Mouse (Mus musculus) limb, embryonic 11.5 days (tissue): ENCODE results near the gene Prss22. TPM values are rescaled to one million over a fixed set of nuclear protein-coding genes. Genes with fewer than 3 reads are reported as not detected.

Source experiments
- ATAC-seq: fragments of 200-750 bp; cut with Nextera tagmentation; 2 replicates; pipeline ENCODE4 v1.8.0; 2017; ENCODE audit warnings: low read depth; ENCODE audit not compliant: insufficient number of reproducible peaks, low FRiP score, low TSS enrichment
- DNase-seq: peaks from one replicate; pipeline ENCODE4 v3.0.0-alpha.2; 2015; ENCODE audit warnings: low spot score
- H3K27ac ChIP-seq: fragments of 300-500 bp; sonication (generic); replicated peaks from 2 replicates; pipeline ENCODE4 v1.5.1; 2014; ENCODE audit warnings: low read depth, mild to moderate bottlenecking, low read length
- H3K27me3 ChIP-seq: fragments of 300-500 bp; sonication (generic); 2 replicates; pipeline ENCODE4 v1.6.1; 2014; ENCODE audit warnings: mild to moderate bottlenecking, low read length, mixed read lengths; ENCODE audit not compliant: control insufficient read depth, insufficient read depth
- H3K36me3 ChIP-seq: fragments of 300-500 bp; sonication (generic); 2 replicates; pipeline ENCODE4 v1.6.1; 2014; ENCODE audit warnings: mild to moderate bottlenecking, low read length, moderate library complexity, mixed read lengths; ENCODE audit not compliant: control insufficient read depth, insufficient read depth
- H3K4me1 ChIP-seq: fragments of 300-500 bp; sonication (generic); 2 replicates; pipeline ENCODE4 v1.6.1; 2014; ENCODE audit warnings: low read length, mixed read lengths; ENCODE audit not compliant: control insufficient read depth, insufficient read depth
- H3K4me2 ChIP-seq: fragments of 300-500 bp; sonication (generic); 2 replicates; pipeline ENCODE4 v1.6.1; 2014; ENCODE audit warnings: low read depth, mild to moderate bottlenecking, moderate library complexity; ENCODE audit not compliant: severe bottlenecking
- H3K4me3 ChIP-seq: fragments of 300-500 bp; sonication (generic); 2 replicates; pipeline ENCODE4 v1.5.1; 2014; ENCODE audit warnings: low read depth, low read length
- H3K9ac ChIP-seq: fragments of 300-500 bp; sonication (generic); 2 replicates; pipeline ENCODE4 v1.6.1; 2014; ENCODE audit warnings: mild to moderate bottlenecking, low read length
- H3K9me3 ChIP-seq: fragments of 300-500 bp; sonication (generic); 2 replicates; pipeline ENCODE4 v1.6.1; 2016; ENCODE audit warnings: low read length; ENCODE audit not compliant: control insufficient read depth
- whole genome bisulfite sequencing: fragments of 180-500 bp; shearing (Covaris S2); extraction: QIAGEN DNeasy Blood & Tissue Kit; methylation state at CpG from one replicate; pipeline ENCODE4 v1.1.7; 2014; 5-methylcytosine and 5-hydroxymethylcytosine counted together
- polyA plus RNA-seq: library from polyadenylated mRNA; unstranded; fragments of >200 nt; fragmentation: Nextera tagmentation; extraction: Ambion mirVana; gene quantifications from 2 replicates; pipeline ENCODE4 v1.2.1, GENCODE M21; 2014

The Prss22 gene
- polyA plus RNA-seq, 1 experiment from 2014 or later: 0.99 TPM

GRCm38 (mm10) chr17:24029477-24029876 lies 31.6 kb upstream of the Prss22 start:
- no peaks in the 10 kb centered on the region for H3K27me3 ChIP-seq
- H3K9ac ChIP-seq: no peak overlapping the region
- H3K9me3 ChIP-seq: no peaks in the 10 kb centered on the region
- ATAC-seq (no peak), DNase-seq (no peak)
- no peak overlapping the region for H3K27ac ChIP-seq
- no peaks in the 10 kb centered on the region for H3K4me1 ChIP-seq
- H3K36me3 ChIP-seq: no peaks in the 10 kb centered on the region
- no peak overlapping the region for H3K4me3 ChIP-seq
- WGBS: 82% methylated on average over 7 of the region's 7 CpGs
- no peak overlapping the region for H3K4me2 ChIP-seq

GRCm38 (mm10) chr17:24021375-24022199 lies 23.7 kb upstream of the Prss22 start:
- no peak overlapping the region for H3K4me2 ChIP-seq
- no peaks in the 10 kb centered on the region for H3K36me3 ChIP-seq
- WGBS: 80% methylated on average over 5 of the region's 5 CpGs
- ATAC-seq: no peak
- H3K27me3 ChIP-seq: no peaks in the 10 kb centered on the region
- no peak for DNase-seq
- no peaks in the 10 kb centered on the region for H3K4me1 ChIP-seq
- no peak overlapping the region for H3K9ac ChIP-seq
- no peak overlapping the region for H3K27ac ChIP-seq
- H3K9me3 ChIP-seq: no peaks in the 10 kb centered on the region
- no peak overlapping the region for H3K4me3 ChIP-seq

- no peaks in the 10 kb centered on the region for H3K9me3 ChIP-seq
- no peaks in the 10 kb centered on the region for H3K36me3 ChIP-seq
- no peak for ATAC-seq
- WGBS: 56% methylated on average over 6 of the region's 6 CpGs
- no peaks in the 10 kb centered on the region for H3K27me3 ChIP-seq
- DNase-seq: no peak
- no peak overlapping the region for H3K27ac ChIP-seq
- H3K4me3 ChIP-seq: no peak overlapping the region
- no peak overlapping the region for H3K4me2 ChIP-seq
- H3K9ac ChIP-seq: no peak overlapping the region
- no peaks in the 10 kb centered on the region for H3K4me1 ChIP-seq
Observed at GRCm38 (mm10) chr17:24020696-24021095, 22.8 kb upstream of the Prss22 start.

- 27% methylated on average over 14 of the region's 14 CpGs for WGBS
- Histone ChIP-seq H3K36me3 (no peaks in the 10 kb centered on the region), H3K4me3 (no peak overlapping the region), H3K9ac (no peak overlapping the region), H3K27ac (no peak overlapping the region), H3K4me2 (no peak overlapping the region), H3K4me1 (no peaks in the 10 kb centered on the region), H3K27me3 (no peaks in the 10 kb centered on the region), H3K9me3 (no peaks in the 10 kb centered on the region)
- DNase-seq: peak; percentile 42
- ATAC-seq: no peak
Observed at GRCm38 (mm10) chr17:24015727-24016126, 17.8 kb upstream of the Prss22 start.

- WGBS: 85% methylated on average over 5 of the region's 5 CpGs
- no peaks in the 10 kb centered on the region for H3K9me3 ChIP-seq
- H3K4me1 ChIP-seq: no peaks in the 10 kb centered on the region
- no peaks in the 10 kb centered on the region for H3K27me3 ChIP-seq
- H3K36me3 ChIP-seq: no peaks in the 10 kb centered on the region
- DNase-seq (no peak), ATAC-seq (no peak)
- H3K4me2 ChIP-seq: no peak overlapping the region
- H3K27ac ChIP-seq: no peak overlapping the region
- no peak overlapping the region for H3K9ac ChIP-seq
- H3K4me3 ChIP-seq: no peak overlapping the region
Observed at GRCm38 (mm10) chr17:24014433-24014965, 16.6 kb upstream of the Prss22 start.

GRCm38 (mm10) chr17:24012921-24013320 lies 15.0 kb upstream of the Prss22 start:
- no peaks in the 10 kb centered on the region for H3K36me3 ChIP-seq
- no peaks in the 10 kb centered on the region for H3K27me3 ChIP-seq
- 86% methylated on average over 2 of the region's 2 CpGs for WGBS
- H3K4me2 ChIP-seq: no peak overlapping the region
- no peak overlapping the region for H3K9ac ChIP-seq
- no peak overlapping the region for H3K27ac ChIP-seq
- H3K9me3 ChIP-seq: no peaks in the 10 kb centered on the region
- DNase-seq: no peak
- ATAC-seq: no peak
- no peak overlapping the region for H3K4me3 ChIP-seq
- H3K4me1 ChIP-seq: no peaks in the 10 kb centered on the region

- ATAC-seq: no peak
Observed at GRCm38 (mm10) chr17:24009617-24010016, 11.7 kb upstream of the Prss22 start.

GRCm38 (mm10) chr17:24008105-24008504 lies 10.2 kb upstream of the Prss22 start:
- Histone ChIP-seq H3K27ac (no peak overlapping the region), H3K9ac (no peak overlapping the region), H3K27me3 (no peaks in the 10 kb centered on the region), H3K4me1 (no peaks in the 10 kb centered on the region), H3K4me3 (no peak overlapping the region), H3K36me3 (no peaks in the 10 kb centered on the region), H3K9me3 (no peaks in the 10 kb centered on the region; the same call in 1 of the 2 replicates), H3K4me2 (no peak overlapping the region)
- ATAC-seq (no peak), DNase-seq (no peak)
- 70% methylated on average over 4 of the region's 4 CpGs for WGBS

More at GRCm38 (mm10) chr17:24009617-24010016, 11.7 kb upstream of the Prss22 start:
- DNase-seq: no peak
- no peaks in the 10 kb centered on the region for H3K27me3 ChIP-seq
- H3K4me3 ChIP-seq: no peak overlapping the region
- H3K27ac ChIP-seq: no peak overlapping the region
- H3K9ac ChIP-seq: no peak overlapping the region
- no peak overlapping the region for H3K4me2 ChIP-seq
- WGBS: 55% methylated on average over 5 of the region's 5 CpGs
- H3K9me3 ChIP-seq: no peaks in the 10 kb centered on the region; the same call in 1 of the 2 replicates
- H3K36me3 ChIP-seq: no peaks in the 10 kb centered on the region
- no peaks in the 10 kb centered on the region for H3K4me1 ChIP-seq
